Mouse (Mus musculus) left cerebral cortex, postnatal 36 days (tissue): ENCODE measurements around the gene Sod1. TPM values are rescaled to one million over a fixed set of nuclear protein-coding genes. Genes with fewer than 3 reads are reported as not detected.

ENCODE experiments used
- DNase-seq, 2 experiments: peaks; one replicate each; pipeline ENCODE4 v3.0.0; 2021 to 2022; ENCODE audit warnings: low spot score in 2 of 2, mixed read lengths in 1 of 2
- intact Hi-C: fragments of 180-260 bp; cut with DNase I; formaldehyde crosslinking; loops from one replicate; pipeline ENCODE4 v1.15.1; 2025
- total RNA-seq, 2 experiments: library from RNA; stranded (reverse); gene quantifications; 2 replicates each; pipeline ENCODE4 v1.2.3; 2021

Gene Sod1
- 100 to 1,000 TPM; 400 to 436 TPM for total RNA-seq

DNA sequence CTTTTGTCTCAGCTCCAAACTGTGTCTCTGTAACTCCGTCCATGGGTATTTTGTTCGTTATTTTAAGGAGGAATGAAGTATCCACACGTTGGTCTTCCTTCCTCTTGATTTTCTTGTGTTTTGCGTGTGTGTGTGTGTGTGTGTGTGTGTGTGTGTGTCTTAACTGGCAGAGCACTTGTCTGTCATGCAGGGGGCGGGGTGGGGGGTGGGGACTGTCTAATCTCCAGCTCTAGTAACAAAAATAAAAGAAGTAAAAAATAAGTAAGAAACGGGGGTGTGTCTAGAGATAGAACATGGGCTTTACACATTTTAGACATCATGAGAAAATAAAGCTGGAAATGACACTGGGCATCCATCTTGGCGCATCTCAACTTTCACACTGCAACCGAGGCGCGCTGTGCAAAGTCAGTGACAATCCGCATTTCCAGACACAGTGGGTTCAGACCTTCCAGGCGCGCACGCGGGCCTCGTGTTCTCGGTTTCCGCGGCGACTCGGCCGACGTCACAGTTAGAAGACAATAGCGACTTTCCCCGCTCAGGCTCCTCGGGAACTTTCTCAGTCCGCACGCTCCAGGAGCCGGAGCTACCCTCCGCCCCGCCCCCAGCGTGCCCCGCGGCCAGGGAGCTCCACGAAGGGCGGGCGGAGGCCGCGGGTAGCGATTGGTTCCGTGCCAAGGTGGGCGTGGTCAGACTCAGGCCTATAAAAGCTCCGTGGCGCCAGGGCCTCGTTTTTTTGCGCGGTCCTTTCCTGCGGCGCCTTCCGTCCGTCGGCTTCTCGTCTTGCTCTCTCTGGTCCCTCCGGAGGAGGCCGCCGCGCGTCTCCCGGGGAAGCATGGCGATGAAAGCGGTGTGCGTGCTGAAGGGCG is at the start of gene Sod1:
Gene Sod1, plus strand, starts transcription at position 729 of the 866 bp plus-strand sequence.
- DNase-seq: peak; percentile 92 to 93
- intact Hi-C loops: no loop called here

DNA sequence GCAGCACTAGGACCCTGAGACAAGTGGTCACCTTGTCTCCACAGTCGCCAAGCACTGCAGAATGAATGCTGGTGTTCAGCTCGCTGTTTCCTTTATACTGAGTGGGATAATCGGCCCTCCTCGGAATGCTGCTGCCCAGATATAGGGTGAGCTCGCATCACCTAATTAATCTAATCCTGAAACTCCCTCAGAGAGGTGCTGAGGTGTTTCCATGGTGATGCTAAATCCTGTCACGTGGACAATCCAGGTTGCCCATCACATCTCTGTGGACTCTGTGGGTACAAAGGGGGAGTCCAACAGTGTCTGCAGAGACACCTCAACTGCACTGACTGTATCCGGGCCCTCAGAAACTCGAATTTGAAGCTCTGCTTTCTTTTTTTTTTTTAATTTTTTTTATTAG is 49.1 kb upstream of the Sod1 start:
- DNase-seq: no peak
- intact Hi-C loops: no loop called here

DNA sequence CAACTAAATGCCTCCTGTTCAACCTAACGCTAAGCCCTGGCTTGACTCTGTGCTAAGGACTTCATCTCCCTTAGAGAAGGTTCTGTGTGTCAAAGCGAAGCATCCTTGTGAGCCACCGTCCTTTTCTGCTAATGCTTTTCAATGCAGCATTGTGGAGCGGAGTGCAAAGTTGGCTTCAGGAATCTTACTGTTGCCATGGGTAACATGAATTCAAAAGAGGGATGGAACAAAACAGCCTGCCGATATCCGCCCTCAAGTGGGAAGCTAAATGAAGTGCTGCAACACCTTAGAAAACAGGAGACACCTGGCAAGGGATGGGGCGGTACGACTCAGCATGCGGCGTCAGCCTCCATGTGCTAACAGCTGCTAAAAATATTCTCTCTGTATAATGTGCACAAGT is 44.1 kb upstream of the Sod1 start:
- intact Hi-C loops: no loop called here
- DNase-seq: peak; percentile 52 to 54

DNA sequence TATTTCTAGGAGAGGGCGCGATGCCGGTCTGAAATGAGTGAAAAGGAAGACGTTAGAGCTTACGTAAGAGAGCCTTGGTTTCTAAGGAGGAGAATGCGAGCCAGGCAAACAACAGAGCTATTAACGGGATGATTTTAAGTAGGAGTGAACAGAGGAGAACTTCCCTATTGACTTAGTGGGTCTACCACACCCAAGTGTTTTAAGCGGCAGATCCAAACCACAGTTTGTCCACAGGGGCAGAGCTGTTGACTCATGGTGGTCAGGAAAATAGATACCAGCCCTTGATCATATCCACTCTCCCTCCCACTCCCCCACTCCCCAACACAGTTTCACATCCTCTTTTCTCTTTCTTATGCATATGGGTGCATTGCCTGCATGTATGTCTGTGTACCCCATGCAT is 43.1 kb upstream of the Sod1 start:
- no peak for DNase-seq

DNA sequence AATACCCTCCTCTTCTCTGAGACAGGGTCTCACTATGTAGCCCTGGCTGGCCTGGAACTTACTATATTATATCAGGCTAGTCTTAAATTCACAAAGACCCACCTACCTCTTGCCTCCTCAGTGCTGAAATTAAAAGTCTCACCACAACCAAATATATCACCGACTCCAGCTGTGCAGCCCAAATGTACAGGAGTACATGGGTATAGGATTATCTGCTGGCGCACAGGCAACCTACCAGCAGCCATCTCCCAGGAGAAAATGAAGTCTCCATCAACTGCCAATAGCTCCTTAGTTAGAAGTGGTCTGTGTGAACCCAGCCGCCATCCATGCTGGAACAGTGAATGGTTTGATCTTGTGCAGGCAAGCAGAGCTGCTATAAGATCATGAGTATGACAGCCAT is 42.1 kb upstream of the Sod1 start:
- DNase-seq: no peak
- intact Hi-C loops: no loop called here

More for the DNA sequence above, 43.1 kb upstream of the Sod1 start:
- intact Hi-C loops: no loop called here

DNA sequence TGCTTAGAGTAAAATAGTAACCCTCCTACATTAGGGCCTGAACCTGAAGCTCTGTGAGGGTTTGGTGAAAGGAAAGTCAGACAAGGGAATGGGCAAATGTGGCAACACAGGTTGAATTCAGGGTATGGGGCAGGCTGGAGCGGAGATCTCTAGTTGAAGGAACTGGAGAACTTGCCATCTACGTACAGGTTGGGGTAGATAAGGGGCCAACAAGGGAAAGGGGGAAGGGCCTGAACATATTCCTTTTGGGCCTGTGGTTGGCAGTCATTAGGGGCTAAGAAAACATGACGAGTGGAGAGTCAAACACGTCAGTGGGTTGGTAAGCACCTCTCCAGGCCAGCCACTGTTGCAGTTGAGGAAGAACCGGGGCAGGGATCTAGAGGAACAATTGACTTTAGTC is 40.7 kb upstream of the Sod1 start:
- intact Hi-C loops: no loop called here

DNA sequence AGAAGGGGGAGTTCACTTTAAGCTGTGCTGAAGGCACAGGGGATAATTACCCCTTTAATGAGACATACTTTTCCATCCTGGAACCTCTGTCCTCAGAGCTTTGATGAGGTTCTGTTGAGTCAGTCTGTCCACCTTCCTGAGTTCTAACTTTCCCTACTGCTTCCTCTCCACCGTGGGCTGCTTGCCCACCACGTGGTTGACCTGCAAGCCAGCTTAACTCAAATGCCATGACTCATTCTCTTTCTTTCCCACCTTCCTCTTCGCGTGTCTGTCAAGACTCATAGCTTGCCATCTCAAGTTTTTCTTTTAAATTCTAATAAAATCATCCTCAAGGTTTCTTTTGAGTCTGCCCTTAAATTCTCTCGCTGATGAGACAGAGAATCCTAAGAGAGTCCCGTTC is 39.6 kb upstream of the Sod1 start:
- intact Hi-C loops: no loop called here
- no peak for DNase-seq

More for the DNA sequence above, 40.7 kb upstream of the Sod1 start:
- no peak for DNase-seq

DNA sequence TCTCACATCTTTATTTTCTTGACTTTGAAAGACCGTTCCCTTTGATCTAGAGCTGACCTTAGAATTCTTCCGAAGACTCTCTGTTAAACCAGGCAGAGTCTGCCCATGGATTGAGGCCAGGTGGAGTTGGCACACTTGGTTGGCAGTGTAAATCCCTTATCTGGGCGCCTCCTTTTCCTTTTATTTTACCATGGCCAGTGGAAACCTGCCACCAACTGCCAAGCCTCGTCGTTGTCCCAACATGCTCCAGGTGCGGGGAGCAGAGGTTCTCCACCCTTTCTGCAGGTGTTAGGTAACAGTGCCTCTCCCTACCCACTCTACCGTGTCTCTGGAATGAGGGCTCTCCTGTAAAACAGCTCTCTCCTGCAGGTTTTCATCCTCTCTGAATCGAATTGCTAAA is 38.9 kb upstream of the Sod1 start:
- intact Hi-C loops: no loop called here
- no peak for DNase-seq

DNA sequence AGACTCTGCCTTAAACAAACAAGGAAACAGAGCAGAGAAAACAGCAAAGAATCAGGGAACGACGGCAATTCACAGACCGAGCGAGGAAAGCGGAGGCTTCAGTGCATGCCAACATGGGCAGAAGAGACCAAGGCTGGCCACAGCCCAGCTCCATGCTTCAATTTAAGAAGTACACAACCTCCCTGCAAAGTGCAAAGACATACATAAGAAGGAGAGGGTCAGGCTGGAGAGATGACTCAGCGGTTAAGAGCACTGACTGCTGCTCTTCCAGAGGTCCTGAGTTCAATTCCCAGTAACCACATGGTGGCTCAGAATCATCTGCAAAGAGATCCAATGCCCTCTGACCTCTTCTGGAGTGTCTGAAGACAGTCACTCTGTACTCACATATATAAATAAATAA is 36.4 kb upstream of the Sod1 start:
- intact Hi-C loops: no loop called here
- no peak for DNase-seq

DNA sequence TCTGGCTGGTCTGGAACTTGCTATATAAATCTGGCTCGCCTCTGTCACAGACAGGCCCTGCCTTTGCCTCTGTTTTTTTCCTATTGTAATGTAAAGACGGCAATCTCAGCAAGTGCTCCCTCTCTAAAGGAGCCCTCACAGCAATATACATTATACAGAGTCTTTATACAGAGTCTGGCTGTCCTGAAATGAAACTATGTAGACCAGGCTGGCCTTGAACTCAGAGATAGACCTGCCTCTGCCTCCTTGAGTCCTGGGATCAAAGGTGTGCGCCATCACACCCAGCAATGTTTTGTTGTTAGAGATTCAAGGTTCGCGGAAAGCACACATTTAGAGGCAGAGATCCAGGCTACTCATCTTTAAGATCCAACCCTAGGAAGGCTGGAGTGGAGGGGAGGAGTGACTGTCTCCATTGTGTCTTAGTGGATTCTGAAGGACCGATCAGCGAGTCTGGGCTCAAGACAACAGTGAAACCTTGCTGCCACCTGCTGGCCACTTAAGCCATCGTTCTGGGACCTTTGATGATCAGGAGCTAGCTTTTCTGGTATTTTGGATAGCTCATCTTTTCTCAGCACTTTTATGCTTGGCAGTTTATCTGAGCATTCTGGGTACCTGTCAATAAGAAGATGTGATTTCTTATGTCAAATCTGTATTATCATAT is 34.5 kb upstream of the Sod1 start:
- peak; percentile 74 to 76 for DNase-seq
- intact Hi-C loops: loop anchor here (1.0 to 2.0 kb wide), 2 partner anchors 341 to 412 kb away; no protein-coding TSS in a partner anchor

DNA sequence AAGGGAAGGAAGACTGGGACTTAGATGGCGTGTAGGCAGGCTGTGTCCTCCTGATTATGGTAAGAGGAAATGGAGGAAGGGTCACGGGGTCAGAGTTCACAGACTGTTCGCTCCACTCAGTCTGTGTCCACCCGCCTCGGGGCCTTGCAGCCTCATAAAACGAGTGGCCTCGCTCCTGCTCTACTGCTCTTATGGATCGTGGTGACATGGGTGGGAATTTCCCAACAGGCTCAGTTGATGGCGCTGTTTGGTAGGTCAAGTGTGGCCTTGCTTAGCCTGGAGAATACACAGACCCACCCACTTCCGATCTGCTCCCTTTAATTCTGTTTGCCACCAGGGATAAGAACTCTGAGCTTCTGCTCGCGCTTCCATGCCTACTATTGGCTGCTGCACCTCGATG is 33.1 kb upstream of the Sod1 start:
- intact Hi-C loops: loop anchor here (2.0 kb wide), 1 partner anchor 343 kb away; no protein-coding TSS in a partner anchor
- no peak for DNase-seq

DNA sequence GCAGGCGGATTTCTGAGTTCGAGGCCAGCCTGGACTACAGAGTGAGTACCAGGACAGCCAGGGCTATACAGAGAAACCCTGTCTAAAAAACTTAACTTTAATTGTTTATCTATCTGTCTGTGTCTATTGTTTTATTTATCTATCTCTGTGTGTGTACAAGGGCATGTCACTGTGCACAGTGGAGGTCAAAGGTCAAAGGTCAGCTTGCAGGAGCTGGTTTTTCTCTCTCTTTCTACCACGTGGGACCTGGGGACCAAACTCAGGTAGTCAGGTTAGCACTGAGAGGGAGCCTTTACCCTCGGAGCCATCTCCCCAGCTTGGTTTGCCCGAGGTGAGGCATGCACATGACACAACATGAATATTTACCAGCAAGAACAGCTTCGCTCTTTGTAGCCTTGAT is 29.3 kb upstream of the Sod1 start:
- DNase-seq: no peak
- intact Hi-C loops: no loop called here

DNA sequence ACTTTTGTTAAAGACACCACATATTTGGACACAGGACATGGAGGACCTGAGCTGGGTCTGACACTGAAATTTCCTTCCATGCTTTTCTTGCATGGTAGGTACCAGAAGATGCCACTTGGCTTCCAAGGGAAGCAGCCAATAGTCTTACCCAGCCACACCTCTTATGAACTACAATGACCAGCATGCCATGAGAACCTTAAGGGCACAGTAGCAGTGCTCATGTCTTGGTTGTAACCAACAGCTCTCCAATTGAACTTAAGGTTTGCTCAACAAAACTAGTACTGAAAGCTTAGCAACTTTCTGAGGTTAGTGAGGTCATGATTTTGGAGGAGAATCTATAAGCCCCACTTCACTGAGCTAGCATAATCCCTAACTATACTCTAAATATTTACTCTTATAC is 26.8 kb upstream of the Sod1 start:
- no peak for DNase-seq
- intact Hi-C loops: no loop called here

DNA sequence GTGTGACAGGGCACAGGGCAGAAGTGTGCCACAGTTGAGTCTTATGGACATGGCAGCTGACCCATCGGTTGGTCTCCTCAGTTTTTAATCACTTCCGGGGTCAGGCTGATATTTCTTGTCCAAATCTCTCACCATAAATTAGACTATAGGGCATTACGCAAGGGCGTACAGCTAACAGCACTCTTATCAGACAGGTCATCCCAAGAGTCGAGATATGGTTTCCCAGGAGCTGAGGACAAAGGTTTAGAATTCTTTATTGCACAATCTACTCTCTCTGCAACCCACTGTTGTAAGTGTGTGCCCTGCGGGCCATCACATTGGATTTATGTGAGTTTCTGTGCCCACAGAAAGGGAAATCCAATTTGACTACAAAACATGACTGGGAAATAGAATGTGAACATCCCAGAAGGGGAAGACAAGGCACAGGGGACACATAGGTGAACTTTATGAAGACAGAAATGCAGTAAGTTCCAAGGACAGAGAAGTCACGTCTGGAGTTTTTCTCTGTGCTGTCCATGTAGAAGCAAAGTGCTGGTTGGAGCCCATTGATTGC is 23.8 kb upstream of the Sod1 start:
- intact Hi-C loops: no loop called here
- no peak for DNase-seq

DNA sequence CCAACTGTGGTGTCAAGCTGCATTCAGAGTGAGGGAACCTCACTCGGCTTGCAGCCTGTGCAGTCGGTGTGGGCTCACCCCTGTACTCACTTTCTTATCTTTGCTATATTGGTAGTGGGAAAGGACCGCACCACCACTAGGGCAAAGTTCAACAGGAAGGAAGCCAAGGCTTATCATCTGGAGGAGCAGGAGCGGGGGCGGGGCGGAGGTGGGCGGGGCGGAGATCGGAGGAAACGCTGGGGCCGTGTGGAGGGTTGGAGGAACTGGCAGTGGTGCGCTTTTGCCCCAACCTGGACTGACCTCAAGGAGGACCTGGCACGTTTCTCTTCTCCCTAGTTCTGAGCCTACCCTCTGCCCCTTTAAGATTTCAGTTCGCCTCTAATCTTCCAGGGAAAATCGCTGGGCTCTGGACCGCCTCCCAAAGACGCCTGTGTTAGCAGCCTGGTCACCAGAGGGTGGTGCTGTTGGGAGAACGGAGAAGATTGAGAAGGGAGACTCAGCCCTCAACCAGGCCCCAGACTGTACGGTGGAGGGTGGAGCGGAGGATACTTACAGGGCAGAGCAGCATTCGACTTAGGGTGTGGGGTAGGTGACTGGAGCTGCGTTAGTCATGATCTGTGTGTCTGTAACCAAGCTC is 23.1 kb upstream of the Sod1 start:
- DNase-seq: peak; percentile 34 to 47
- intact Hi-C loops: no loop called here

DNA sequence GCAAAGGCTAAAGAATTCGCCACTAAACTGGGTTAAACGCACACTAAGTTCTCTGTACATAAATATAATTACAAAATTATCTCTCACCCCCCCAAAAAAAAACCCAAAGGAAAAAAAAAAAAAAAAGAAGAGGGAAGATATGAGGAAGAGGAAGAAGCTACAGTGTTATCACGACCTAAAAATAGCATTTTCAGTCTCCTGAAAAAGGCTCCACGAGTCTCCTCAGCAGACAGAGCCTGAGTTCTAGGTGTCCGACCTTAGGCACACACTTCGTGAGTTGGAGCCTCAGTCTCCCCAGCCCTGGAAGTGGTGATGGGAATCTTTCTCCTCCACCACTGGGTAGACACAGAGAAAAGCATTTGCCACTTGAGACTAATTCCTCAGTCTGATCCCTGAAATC is 21.9 kb upstream of the Sod1 start:
- intact Hi-C loops: no loop called here
- DNase-seq: no peak

DNA sequence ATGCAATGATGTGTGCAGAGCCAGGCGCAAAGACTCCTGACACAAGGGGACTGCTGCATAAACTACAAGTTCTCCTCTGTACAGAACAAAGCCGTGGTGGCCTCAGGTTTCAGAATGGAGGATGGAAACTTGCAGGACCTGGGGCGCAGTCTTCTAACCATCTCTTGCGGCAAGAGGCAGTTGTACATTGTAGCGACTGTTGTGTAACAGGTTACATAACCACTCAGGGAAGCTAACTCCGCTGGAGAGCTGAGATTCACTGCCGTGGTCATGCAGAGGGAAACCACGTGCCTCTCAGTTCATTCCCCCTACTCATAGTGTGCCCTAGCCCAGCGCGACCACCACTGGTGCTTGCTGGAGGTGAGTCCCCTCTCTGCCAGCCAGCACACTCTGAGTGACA is 21.4 kb upstream of the Sod1 start:
- no peak for DNase-seq
- intact Hi-C loops: no loop called here

DNA sequence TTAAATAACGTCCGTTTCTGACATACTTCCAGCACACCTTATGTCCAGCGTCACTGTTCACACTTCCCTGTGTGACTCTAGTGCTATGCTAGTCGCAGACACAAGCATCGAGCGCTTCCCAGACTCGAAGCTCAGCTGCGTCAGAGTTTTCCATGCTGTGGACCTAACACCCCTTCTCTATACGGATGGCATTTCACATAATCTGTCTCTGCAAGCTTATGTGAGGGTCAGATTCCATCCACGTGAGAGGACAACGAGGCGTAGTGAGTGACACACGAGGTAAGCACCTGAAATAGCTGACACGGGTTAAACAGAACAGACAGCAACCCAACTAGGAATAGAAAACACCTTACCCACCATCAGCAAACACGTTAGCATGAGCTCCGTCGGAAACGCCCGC is 18.4 kb upstream of the Sod1 start:
- intact Hi-C loops: no loop called here
- DNase-seq: no peak

DNA sequence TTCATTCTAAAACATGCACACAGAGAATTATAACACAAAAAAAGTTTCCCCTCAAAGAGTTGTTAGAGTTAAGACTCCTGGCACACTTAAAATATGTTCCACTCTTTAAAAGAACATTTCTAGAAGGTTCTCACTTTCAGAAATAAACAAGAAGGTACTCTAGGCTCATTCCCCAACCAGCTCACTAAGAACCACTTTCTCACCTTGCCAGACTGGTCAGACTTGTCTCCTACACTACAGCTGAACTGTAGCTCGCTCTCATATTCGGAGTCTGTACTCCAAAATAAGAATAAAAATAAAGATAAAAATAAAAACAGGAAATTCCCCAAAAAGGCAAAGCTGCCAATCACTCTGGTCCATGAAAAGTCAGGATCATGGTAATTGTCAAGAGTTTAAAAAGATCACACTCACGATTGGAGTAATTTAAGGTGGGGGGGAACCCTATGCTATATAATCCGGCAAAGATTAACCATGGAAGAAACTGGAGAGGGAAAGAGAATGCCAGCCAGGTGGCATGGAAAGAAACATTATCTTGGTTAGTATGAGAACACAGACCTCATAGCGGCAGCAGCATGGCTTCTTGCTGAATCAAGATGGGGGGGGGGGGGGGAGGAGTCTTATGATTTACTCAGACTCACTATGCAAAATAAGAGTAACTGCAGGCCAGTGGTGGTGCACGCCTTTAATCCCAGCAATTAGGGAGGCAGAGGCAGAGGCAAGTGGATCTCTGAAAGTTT is 17.2 kb upstream of the Sod1 start:
- intact Hi-C loops: no loop called here
- DNase-seq: no peak

DNA sequence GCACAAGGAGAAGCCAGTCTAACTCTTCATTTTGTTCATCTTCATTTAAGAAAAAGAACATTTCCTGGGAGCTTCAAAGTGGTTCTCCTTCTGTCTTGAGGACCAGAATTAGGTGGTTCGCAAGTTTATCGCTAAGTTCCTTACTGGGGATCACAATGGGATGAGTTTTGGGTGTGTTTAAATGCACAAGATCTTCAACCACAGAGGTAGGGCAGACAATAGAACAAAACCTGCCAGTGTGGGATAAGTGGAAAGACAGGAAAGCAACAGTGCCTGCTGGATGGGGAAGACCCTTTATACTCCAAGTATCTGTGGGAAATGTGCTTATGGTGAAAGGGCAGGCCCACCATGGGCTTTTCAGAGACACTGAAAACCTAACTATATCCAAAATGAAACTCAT is 15.7 kb upstream of the Sod1 start:
- no peak for DNase-seq
- intact Hi-C loops: no loop called here
